Mouse (Mus musculus) bone marrow, adult 2 months (tissue): Measurements from ENCODE around the gene Mipol1.

Experiments used
- CTCF ChIP-seq: fragments of 200-500 bp; IDR thresholded peaks from 2 replicates; pipeline ENCODE4 v1.5.1; 2011; ENCODE audit warnings: low read length, control low read depth; ENCODE audit not compliant: control insufficient read depth, insufficient read depth
- POLR2A ChIP-seq: fragments of 200-500 bp; IDR thresholded peaks from 2 replicates; pipeline ENCODE4 v1.6.1; 2011; ENCODE audit warnings: low read depth, mild to moderate bottlenecking, control low read depth, low read length, borderline replicate concordance; ENCODE audit not compliant: control insufficient read depth

- TF ChIP-seq CTCF (no peak), POLR2A (no peak)
These were observed 266.3 kb downstream of the Mipol1 start for GRCm38 (mm10) chr12:57496347-57497119.
